Mouse (Mus musculus): Measurements from ENCODE around the gene Map2k4.

Gene Map2k4

DNA sequence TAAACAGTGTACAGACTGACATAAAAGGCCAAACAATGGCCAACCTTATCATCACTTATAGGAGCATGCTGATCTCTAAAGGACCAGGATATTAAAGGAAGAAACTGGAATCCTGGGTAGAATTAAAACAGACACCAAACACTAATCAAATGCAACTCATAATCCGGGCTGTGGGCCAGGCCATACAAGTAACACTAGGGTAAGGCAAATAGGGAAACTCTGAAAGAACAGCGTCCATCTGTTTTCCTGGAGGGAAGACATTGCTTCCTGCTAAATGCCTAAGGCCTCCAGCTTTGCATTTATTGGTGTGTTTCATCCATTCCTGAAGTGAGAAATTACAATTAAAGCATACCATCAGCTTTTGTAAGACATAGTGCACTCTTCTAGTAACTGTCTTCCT lies 81.9 kb downstream of the Map2k4 start:
- peak; percentile 34 for DNase-seq (ENCODE audit: low spot score)

DNA sequence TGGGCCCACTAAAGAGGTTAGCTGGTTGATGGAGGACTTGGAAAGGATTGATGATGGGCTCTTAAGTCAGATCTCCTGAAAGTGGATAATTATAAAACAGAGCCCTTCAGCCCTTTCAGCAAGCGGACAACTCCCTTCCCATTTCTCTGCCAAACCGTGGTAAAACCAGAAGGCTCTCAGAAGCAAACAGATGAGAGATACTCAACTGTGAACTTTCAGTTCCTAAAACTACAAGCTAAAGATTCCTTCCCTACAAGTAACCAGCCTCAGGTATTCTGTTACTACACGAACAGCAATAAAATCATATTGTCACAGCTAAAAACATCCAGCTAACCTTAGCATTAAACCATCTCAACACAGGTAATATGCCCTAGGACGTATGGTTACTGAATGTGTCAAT lies 83.2 kb downstream of the Map2k4 start:
- DNase-seq (ENCODE audit: low spot score) = no peak

DNA sequence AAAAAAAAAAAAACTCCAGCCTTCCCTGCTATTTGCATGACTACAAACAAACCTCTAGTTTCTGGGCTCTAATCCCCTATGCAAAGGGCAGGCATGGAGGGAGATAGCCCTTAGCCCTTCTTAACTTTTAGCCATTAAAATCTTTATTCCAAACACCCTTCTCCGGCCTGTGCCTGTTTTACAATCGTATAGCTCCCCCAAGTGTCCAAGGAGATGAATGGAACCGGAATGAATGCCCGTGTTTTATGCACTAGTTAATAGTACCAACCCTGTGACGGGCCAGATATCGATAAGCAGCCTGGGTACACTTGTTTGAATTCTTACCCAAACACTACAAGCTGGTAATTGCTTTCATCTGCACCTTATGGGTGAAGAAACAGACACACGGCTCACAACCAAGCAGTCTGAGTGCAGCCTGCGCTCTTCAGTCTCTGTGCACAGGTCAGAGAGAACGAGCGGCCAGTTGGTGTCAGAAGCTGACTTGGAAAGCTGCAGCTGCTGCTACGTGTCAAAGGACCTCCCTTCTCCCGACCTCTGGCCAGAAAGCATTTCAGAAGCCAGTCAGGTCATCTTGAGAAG lies 109.2 kb downstream of the Map2k4 start:
- peak; percentile 49 for DNase-seq (ENCODE audit: low spot score)

DNA sequence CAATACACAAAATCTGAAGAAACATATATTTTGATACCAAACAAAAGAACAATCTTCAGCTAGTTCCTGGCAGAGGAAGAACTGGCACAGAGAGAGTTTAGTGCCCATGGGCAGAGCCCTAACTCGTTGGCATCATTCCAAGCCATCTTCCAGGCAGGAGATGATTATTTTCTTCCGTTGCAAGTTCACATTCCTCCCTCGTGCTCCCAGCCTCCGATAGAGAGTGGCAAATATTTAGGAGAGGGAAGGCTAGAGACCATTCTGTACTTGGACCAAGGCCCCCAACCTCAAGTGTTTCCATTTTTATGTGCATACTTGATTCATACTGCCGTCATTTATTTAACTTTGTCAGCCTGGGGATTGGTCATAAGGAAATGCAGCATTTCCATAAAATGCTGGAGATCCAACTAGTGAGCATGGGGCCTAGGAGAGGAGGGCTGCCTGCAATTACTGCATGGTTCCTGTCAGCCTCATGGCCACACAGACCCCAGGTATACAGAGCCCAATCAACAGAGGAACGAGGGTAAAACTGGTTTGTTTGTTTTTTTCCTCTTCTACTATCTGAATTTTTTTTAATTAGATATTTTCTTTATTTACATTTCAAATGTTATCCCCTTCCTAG lies 120.6 kb downstream of the Map2k4 start:
- DNase-seq (ENCODE audit: low spot score) = no peak

DNA sequence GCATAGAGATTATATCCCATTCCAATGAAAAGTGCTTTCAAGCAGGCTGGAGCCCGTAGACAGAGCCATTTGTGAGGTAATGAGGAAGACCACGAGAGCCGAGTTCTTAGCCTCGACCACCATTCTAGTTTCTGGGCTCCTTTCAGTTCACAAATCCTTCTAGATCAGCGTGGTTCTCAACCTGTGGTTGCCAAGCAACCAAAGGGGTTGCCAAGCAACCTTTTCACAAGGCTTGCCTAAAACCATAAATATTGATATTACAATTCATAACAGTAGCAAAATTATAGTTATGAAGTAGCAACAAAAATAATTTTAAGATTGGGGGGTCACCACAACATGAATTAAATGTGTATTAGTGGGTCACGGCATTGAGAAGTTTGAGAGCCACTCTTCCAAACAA lies 123.2 kb downstream of the Map2k4 start:
- DNase-seq (ENCODE audit: low spot score) = no peak

DNA sequence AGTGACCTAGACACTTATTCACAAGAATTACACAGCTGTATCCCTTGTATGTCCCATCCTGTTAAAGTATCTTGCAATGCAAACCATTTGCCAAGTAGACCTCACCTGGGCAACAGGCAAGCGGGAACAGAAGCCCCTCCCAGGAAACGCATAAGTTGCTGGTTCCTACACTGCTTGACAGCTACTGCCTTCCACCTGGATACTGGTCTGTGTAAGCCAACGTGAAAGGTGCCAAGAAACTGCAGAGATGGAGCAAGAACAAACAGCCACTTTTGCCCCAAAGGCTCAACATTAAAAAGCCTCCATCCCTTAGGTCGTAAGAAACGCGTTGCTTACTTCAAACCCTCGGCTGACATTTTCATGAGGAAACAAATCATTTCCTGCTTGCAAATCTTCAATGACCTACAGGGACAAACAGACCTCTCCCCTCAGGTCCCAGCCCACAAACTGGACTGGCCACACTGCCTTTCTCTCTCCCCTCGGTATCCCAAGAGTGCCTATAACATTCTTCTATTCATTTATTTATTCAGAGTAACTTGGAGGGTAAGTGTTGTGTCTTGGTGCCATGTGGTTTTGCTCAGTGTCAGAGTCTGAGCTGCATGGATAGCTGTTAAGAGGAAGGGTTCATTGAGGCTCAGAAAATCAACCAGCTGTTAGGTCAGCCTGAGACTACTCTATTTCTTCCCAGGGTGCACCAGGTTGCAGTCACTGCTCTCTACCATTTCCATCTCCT lies 126.1 kb downstream of the Map2k4 start:
- DNase-seq (ENCODE audit: low spot score) = no peak

DNA sequence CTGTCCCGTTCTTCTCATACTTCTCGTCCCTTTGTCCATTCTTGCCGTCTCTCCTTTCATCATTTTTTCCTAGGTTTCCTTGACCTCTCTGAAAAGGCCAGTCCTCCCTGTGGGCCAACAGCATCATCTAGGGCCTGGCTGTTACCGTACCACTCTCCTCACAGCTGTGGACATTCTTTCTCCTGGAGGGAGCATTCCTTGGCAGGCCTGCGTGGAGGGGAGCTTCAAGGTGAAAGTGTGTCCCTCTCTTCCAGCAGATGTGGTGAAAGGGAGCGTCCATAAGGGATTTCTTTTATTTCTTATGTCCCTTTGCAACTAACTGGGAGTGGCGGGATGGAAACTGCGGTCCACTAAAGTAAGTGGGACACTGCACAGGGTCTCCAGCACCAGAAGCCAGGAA lies 134.2 kb downstream of the Map2k4 start:
- no peak for DNase-seq (ENCODE audit: low spot score)

DNA sequence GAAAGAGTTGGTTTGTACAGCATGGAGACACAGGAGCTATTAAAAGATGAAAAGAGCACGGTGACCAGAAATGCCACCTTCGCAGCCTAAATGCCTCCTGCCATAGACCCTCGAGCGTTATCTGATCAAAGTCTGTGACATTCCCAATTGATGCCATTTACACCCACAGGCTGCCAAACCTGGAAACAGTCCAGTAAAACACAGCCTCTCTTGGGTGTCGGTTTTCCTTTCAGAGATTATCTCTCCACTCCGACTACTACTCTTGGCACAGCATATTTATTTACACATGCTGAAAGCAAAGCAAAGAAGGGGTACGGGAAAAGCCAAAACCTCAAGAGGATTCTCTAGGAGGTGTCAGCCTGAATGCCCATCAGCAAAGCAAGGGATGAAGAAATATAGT lies 136.7 kb downstream of the Map2k4 start:
- DNase-seq (ENCODE audit: low spot score) = no peak

DNA sequence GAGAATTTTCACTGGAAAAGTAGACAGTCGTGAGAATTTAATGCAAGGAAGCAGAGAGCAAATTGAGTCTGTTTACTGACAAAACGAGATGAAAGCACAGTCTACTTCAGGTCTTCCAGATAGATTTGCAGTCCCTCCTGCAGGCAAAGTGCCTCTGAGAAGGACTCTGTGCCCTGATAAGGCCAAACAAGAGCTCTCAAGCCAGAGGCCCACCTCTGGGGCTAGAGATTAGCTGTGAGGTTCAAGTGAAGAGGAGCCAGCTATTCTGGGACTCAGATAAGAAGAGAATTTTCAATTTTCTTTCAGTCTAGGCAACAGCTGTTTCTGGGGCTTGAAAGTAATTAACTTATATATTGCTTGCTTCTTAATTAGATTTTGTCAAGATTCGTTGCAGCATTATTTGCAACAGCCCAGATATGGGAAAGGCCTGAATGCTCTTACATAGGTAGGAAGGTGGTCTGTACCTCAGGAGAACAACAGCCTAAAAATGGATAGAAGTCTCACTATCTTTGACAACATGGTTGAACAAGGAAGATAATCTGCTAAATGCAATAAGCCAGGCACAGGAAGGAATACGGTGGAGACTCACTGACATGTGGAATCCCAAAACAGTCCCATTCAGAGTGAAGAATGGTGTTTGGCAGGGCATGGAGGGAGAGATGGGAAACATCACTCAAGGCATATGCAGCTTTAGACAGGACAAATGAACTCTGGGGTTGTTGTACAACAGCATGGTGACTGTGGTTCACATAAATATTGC lies 138.0 kb downstream of the Map2k4 start:
- no peak for DNase-seq (ENCODE audit: low spot score)

DNA sequence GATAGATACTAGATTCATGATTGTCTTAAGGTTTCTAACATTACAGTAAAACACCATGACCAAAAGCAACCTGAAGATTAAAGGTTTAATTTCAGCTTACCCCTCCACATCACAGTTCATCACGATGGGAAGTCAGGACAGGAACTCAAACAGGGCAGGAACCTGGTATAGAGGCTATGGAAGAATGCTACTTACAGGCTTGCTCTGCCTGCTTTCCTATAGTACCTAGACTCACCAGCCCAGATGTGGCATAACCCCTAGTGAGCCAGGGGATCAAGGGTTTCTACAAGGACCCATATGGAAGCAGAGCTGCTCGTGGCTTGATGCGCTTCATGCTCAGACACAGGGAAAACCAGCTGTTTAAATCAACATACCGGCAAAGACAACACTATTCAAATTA lies 138.6 kb downstream of the Map2k4 start:
- no peak for DNase-seq (ENCODE audit: low spot score)

DNA sequence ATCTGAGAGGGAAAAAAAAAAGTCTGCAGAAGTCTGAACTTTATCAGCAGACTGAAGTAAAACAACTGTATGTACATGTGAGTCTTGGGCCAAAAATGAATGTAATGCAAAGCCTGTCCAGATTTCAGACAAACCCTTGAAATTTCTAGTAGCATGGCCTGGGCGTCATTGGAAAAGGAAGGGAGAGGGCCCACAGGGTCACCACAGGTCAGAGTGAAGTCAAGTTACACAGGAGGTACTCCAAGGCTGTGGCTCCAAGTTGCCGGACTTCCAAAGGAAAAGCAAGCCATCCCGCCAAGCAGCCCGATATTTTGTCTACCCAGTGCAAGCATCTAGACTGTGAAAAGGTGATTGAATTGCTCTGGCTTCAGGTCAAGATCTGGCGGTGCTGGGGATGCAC lies 141.8 kb downstream of the Map2k4 start:
- no peak for DNase-seq (ENCODE audit: low spot score)

DNA sequence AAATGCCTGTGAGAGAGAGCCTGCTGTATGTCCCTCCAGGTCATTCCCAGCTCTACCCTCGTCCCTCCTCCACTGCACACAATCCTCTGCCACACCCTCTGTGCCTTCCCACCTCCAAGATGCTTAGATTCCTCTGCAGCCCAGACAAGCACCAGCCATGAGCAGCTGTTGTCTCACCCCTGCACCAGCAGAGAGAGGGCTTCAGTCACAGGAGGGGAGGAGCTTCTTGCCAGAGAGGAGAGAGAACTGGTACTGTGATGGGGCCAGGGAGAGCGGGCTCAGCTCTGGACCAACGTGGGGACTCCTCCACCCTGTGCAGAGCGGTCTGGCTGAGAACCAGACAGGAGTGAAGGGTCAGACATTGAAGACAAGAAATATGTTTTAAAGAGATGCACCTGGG lies 143.6 kb downstream of the Map2k4 start:
- DNase-seq (ENCODE audit: low spot score) = no peak

DNA sequence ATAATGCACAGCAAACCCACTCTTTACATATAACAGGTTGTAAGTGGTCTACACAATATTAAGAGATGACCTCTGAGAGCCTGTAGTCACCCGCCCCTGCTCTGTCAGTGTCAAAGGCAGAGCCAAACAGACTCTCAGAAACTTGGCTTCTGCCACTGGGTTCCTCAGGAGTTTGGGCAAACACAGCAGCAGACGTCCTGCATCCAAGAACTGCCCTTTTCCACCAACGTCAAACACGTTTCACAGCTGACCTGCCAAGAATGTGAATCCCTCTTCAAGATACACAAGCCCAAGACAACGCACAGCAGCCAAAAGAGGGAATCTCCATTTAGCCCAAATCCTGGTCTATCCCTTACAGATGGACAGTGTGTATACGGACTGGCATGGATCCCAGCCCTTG lies 147.8 kb downstream of the Map2k4 start:
- no peak for DNase-seq (ENCODE audit: low spot score)

All from layer of hippocampus, adult 11-12 months (tissue).